ENCODE assay signal across 8 mouse cellular contexts in the genomic region with DNA sequence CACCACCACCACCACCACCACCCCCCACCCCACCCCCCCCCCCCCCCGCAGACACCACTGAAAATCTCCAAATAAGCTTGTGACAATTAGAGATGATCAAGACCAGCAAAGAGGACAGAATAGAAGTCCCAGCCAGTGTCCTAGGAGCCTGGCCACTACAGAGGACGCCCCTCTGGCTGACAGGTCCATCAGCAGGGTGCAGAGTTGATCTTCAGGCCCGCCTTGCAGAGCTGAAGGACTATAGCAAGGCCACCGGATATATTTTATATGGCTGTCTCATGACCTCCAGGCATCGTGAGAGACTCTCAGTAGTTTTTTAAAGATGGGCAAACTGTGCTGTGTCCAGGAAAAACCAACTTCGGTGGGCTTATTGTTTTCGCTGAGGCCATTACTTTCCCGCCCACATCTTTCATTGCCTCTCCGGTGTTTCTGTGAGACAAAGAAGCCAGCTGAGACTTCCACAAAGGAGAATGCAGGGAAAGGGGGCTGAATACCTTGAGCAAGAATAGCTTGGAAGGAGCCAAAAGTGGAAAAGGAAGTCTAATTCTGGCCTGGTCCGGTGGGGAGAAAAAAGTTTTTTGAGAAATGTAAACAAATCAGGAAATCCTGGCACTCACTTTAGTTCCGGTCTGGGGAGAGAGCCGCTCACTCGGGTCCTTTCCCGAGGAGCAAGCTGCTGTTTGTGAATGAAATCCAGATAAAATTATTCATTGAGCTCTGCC.
DNase-seq lines count a peak whose midpoint lies in the region; ATAC-seq lines count a peak whose summit lies in the region.

No protein-coding gene starts in this region.

- H3K9me3 ChIP-seq in embryonic facial prominence, embryonic 14.5 days (ENCODE audit: control insufficient read depth, low read length): no peaks in the 10 kb centered on the region
- no peaks in the 10 kb centered on the region for H3K9me3 ChIP-seq in heart, embryonic 15.5 days (replicated peaks)
- H3K9me3 ChIP-seq in midbrain, embryonic 10.5 days (replicated peaks): no peaks in the 10 kb centered on the region

- peaks cover 14% of the 10 kb centered on the region for H3K4me1 ChIP-seq in embryonic facial prominence, embryonic 14.5 days (ENCODE audit: control insufficient read depth, insufficient read depth, low read length)
- peaks cover 11% of the 10 kb centered on the region for H3K4me1 ChIP-seq in heart, embryonic 15.5 days (replicated peaks)
- peaks cover 64% of the 10 kb centered on the region for H3K4me1 ChIP-seq in midbrain, embryonic 10.5 days

- H3K27ac ChIP-seq in embryonic facial prominence, embryonic 14.5 days (replicated peaks; ENCODE audit: low read depth, low read length): peak overlapping the region; percentile 55; the same call in 1 of the 2 replicates
- H3K27ac ChIP-seq in heart, embryonic 15.5 days: 0 out of 2 replicates have a peak overlapping the region, but pooled peaks have one; percentile 9
- peak overlapping the region; percentile 90 for H3K27ac ChIP-seq in midbrain, embryonic 10.5 days (replicated peaks)

- 11% methylated on average over 14 of the region's 14 CpGs for WGBS in embryonic facial prominence, embryonic 14.5 days
- WGBS in heart, embryonic 15.5 days: 16% methylated on average over 14 of the region's 14 CpGs
- WGBS in midbrain, embryonic 10.5 days: 5% methylated on average over 13 of the region's 14 CpGs

- peak overlapping the region; percentile 19; the same call in 1 of the 2 replicates for H3K4me3 ChIP-seq in embryonic facial prominence, embryonic 14.5 days (ENCODE audit: low read depth, low read length)
- H3K4me3 ChIP-seq in heart, embryonic 15.5 days: peak overlapping the region; percentile 30
- H3K4me3 ChIP-seq in midbrain, embryonic 10.5 days: peak overlapping the region; percentile 45

- H3K4me2 ChIP-seq in embryonic facial prominence, embryonic 14.5 days (ENCODE audit: low read depth, low read length): peak overlapping the region; percentile 51
- peak overlapping the region; percentile 55 for H3K4me2 ChIP-seq in heart, embryonic 15.5 days

- H3K27me3 ChIP-seq in embryonic facial prominence, embryonic 14.5 days (replicated peaks; ENCODE audit: control insufficient read depth, insufficient read depth, low read length): no peaks in the 10 kb centered on the region
- no peaks in the 10 kb centered on the region; the same call in 1 of the 2 replicates for H3K27me3 ChIP-seq in heart, embryonic 15.5 days
- peaks cover 13% of the 10 kb centered on the region; the same call in 1 of the 2 replicates for H3K27me3 ChIP-seq in midbrain, embryonic 10.5 days (ENCODE audit: low read depth, poor library complexity, severe bottlenecking)

- peak overlapping the region; percentile 43; the same call in 1 of the 2 replicates for H3K9ac ChIP-seq in embryonic facial prominence, embryonic 14.5 days (ENCODE audit: low read depth, low read length)
- no peak overlapping the region for H3K9ac ChIP-seq in heart, embryonic 15.5 days

- H3K36me3 ChIP-seq in embryonic facial prominence, embryonic 14.5 days (ENCODE audit: control insufficient read depth, insufficient read depth, low read length): no peaks in the 10 kb centered on the region
- H3K36me3 ChIP-seq in heart, embryonic 15.5 days: no peaks in the 10 kb centered on the region
- H3K36me3 ChIP-seq in midbrain, embryonic 10.5 days: no peaks in the 10 kb centered on the region

- ATAC-seq in embryonic facial prominence, embryonic 14.5 days (ENCODE audit: low read depth): peak; percentile 56; the same call in 1 of the 2 replicates
- ATAC-seq in heart, embryonic 15.5 days (replicated peaks; ENCODE audit: insufficient number of reproducible peaks, insufficient read depth, low FRiP score, low read depth): no peak
- ATAC-seq in erythroid progenitor cell, adult 5-6 weeks (replicated peaks; ENCODE audit: low FRiP score, poor library complexity, severe bottlenecking): no peak

- DNase-seq in embryonic facial prominence, embryonic 14.5 days (ENCODE audit: low spot score): peak; percentile 84
- peak; percentile 55 for DNase-seq in kidney, postnatal 10 days
- peak; percentile 62 for DNase-seq in midbrain, embryonic 10.5 days (ENCODE audit: low spot score)
- no peak for DNase-seq in spleen, postnatal 4 days (ENCODE audit: low spot score in 2 of 2)
- DNase-seq in cerebellum, postnatal 14 days: no peak
- no peak for DNase-seq in gastrocnemius, postnatal 14 days

- intact Hi-C loops in gastrocnemius, postnatal 14 days (cut with DNase I; ENCODE audit: low total_unique reads): no loop called here

Comparison
In these comparisons a context has a peak if more than half of its experiments do, and no peak if none do; other contexts are left out.
1. DNase-seq: peak in embryonic facial prominence, embryonic 14.5 days (single experiment), kidney, postnatal 10 days (single experiment) and midbrain, embryonic 10.5 days (single experiment); none in spleen, postnatal 4 days (0 of 2), cerebellum, postnatal 14 days (0 of 2) and gastrocnemius, postnatal 14 days (single experiment).
2. H3K27ac ChIP-seq: peak in every context shown above with its lines; median percentile 90 in midbrain, embryonic 10.5 days; 55 in embryonic facial prominence, embryonic 14.5 days; 9 in heart, embryonic 15.5 days.
3. Peak in every context shown above with its lines, with median percentiles within 50 percentile points of each other: H3K4me3 ChIP-seq.